Mouse (Mus musculus) megakaryocyte, embryonic 14.5 days (primary cell): ENCODE data around the gene Serinc5.

Source experiments
- FLI1 ChIP-seq: IDR thresholded peaks from 2 replicates; pipeline ENCODE4 v1.6.1; 2012; ENCODE audit warnings: low read length, inconsistent platforms, mixed read lengths
- GATA1 ChIP-seq: IDR thresholded peaks from 3 replicates; pipeline ENCODE4 v1.6.1; 2012; ENCODE audit warnings: mixed read lengths, low read length, inconsistent platforms, borderline replicate concordance

- TF ChIP-seq GATA1 = no peak
- TF ChIP-seq FLI1 = no peak
Observed at GRCm38 (mm10) chr13:92675897-92676584, 65.2 kb downstream of the Serinc5 start.
